Mouse (Mus musculus) C2C12 (cell line): ENCODE measurements around the gene Gal3st2. TPM values are rescaled to one million over a fixed set of nuclear protein-coding genes. Genes with fewer than 3 reads are reported as not detected.
"Not testable (repeated sequence)": the region's sequence is repeated elsewhere in the genome, so short reads cannot be mapped to it uniquely, and the experiment has no call there.

ENCODE experiments used
- H3K27me3 ChIP-seq: one replicate; pipeline ENCODE4 v1.6.1; 2011; ENCODE audit not compliant: control insufficient read depth, insufficient read depth, insufficient read length
- H3K36me3 ChIP-seq: one replicate; pipeline ENCODE4 v1.6.1; 2011; ENCODE audit not compliant: control insufficient read depth, insufficient read depth
- H3K4me3 ChIP-seq: one replicate; pipeline ENCODE4 v1.5.1; 2011; ENCODE audit warnings: mild to moderate bottlenecking, control low read depth; ENCODE audit not compliant: poor library complexity, insufficient read depth, severe bottlenecking
- H3K79me2 ChIP-seq: one replicate; pipeline ENCODE4 v1.6.1; 2011; ENCODE audit not compliant: control insufficient read depth, insufficient read depth
- H3K79me3 ChIP-seq: one replicate; pipeline ENCODE4 v1.6.1; 2011; ENCODE audit warnings: low read depth, control low read depth
- H3ac ChIP-seq: one replicate; pipeline ENCODE3; 2011; ENCODE audit warnings: low read depth; ENCODE audit not compliant: control insufficient read depth, insufficient read length
- CEBPB ChIP-seq: IDR thresholded peaks from one replicate; pipeline ENCODE4 v1.6.1; 2011; ENCODE audit warnings: low read depth, mild to moderate bottlenecking, control low read depth, moderate library complexity
- CTCF ChIP-seq: IDR thresholded peaks from one replicate; pipeline ENCODE4 v1.5.1; 2011; ENCODE audit not compliant: control insufficient read depth, insufficient read depth, insufficient read length
- FOSL1 ChIP-seq: IDR thresholded peaks from one replicate; pipeline ENCODE4 v1.8.0; 2011; ENCODE audit warnings: mild to moderate bottlenecking, low read length; ENCODE audit not compliant: poor library complexity, insufficient read depth, severe bottlenecking
- MAX ChIP-seq: IDR thresholded peaks from one replicate; pipeline ENCODE4 v1.6.1; 2011; ENCODE audit warnings: mild to moderate bottlenecking, control low read depth
- MYOD1 ChIP-seq: IDR thresholded peaks from one replicate; pipeline ENCODE4 v1.6.1; 2011; ENCODE audit warnings: low read depth; ENCODE audit not compliant: control insufficient read depth, insufficient read length
- MYOG ChIP-seq: IDR thresholded peaks from one replicate; pipeline ENCODE4 v1.6.1; 2011; ENCODE audit not compliant: control insufficient read depth, insufficient read length; ENCODE audit errors: extremely low read depth
- USF1 ChIP-seq: IDR thresholded peaks from one replicate; pipeline ENCODE4 v1.6.1; 2011; ENCODE audit warnings: low read depth, mild to moderate bottlenecking, control low read depth, moderate library complexity
- polyA plus RNA-seq: library from polyadenylated mRNA; unstranded; fragments of >200 nt; fragmentation: generic; extraction: Trizol; gene quantifications from one replicate; pipeline ENCODE4 v1.2.1, GENCODE M21; 2012; ENCODE audit warnings: missing spikeins

Gene Gal3st2
- polyA plus RNA-seq, 1 experiment, result not detected

- Histone ChIP-seq H3K36me3 (peaks cover 2% of the 10 kb centered on the region), H3K79me2 (no peaks in the 10 kb centered on the region), H3K79me3 (no peaks in the 10 kb centered on the region), H3K4me3 (no peak overlapping the region), H3ac (no peak overlapping the region), H3K27me3 (no peaks in the 10 kb centered on the region)
- TF ChIP-seq MYOD1, result no peak
- no peak for TF ChIP-seq FOSL1
- TF ChIP-seq USF1, result no peak
- TF ChIP-seq MYOG, result no peak
- TF ChIP-seq CTCF, result no peak
- no peak for TF ChIP-seq MAX
Measured at GRCm38 (mm10) chr1:93835876-93836531, 25.1 kb upstream of the Gal3st2 start.

- peaks cover 2% of the 10 kb centered on the region for H3K36me3 ChIP-seq
- H3K79me2 ChIP-seq, result no peaks in the 10 kb centered on the region
- H3K27me3 ChIP-seq, result no peaks in the 10 kb centered on the region
- no peaks in the 10 kb centered on the region for H3K79me3 ChIP-seq
- no peak overlapping the region for H3K4me3 ChIP-seq
- TF ChIP-seq MYOD1 (no peak), FOSL1 (no peak), CEBPB (no peak), MYOG (no peak), CTCF (no peak), USF1 (no peak), MAX (no peak)
- no peak overlapping the region for H3ac ChIP-seq
Measured at GRCm38 (mm10) chr1:93836532-93836913, 24.6 kb upstream of the Gal3st2 start.

GRCm38 (mm10) chr1:93837335-93837734 lies 23.8 kb upstream of the Gal3st2 start:
- no peak overlapping the region for H3ac ChIP-seq
- H3K36me3 ChIP-seq, result peaks cover 2% of the 10 kb centered on the region
- no peaks in the 10 kb centered on the region for H3K79me3 ChIP-seq
- TF ChIP-seq FOSL1 (no peak), CTCF (no peak)
- no peaks in the 10 kb centered on the region for H3K79me2 ChIP-seq
- H3K27me3 ChIP-seq, result no peaks in the 10 kb centered on the region
- H3K4me3 ChIP-seq, result no peak overlapping the region

- not testable (repeated sequence) for H3K79me3 ChIP-seq, H3K36me3 ChIP-seq, H3ac ChIP-seq, H3K79me2 ChIP-seq, H3K4me3 ChIP-seq, H3K27me3 ChIP-seq
Measured at GRCm38 (mm10) chr1:93838569-93838968, 22.5 kb upstream of the Gal3st2 start.

- not testable (repeated sequence) for H3K4me3 ChIP-seq, H3K27me3 ChIP-seq, H3K79me3 ChIP-seq, H3K36me3 ChIP-seq, H3K79me2 ChIP-seq, H3ac ChIP-seq
Measured at GRCm38 (mm10) chr1:93845766-93846366, 15.2 kb upstream of the Gal3st2 start.

- H3K36me3 ChIP-seq, H3K79me2 ChIP-seq, H3K4me3 ChIP-seq, H3ac ChIP-seq, H3K79me3 ChIP-seq, H3K27me3 ChIP-seq: not testable (repeated sequence)
Measured at GRCm38 (mm10) chr1:93855790-93856189, 5.3 kb upstream of the Gal3st2 start.

GRCm38 (mm10) chr1:93857370-93857769 lies 3.7 kb upstream of the Gal3st2 start:
- TF ChIP-seq MYOG (no peak), USF1 (no peak), MYOD1 (no peak), FOSL1 (no peak), MAX (no peak), CEBPB (no peak), CTCF (no peak)
- Histone ChIP-seq H3K27me3 (no peaks in the 10 kb centered on the region), H3K36me3 (no peaks in the 10 kb centered on the region), H3K79me2 (no peaks in the 10 kb centered on the region), H3ac (no peak overlapping the region), H3K4me3 (no peak overlapping the region), H3K79me3 (no peaks in the 10 kb centered on the region)
